Mouse (Mus musculus) embryonic facial prominence, embryonic 10.5 days (tissue): ENCODE results near the gene Stk38. TPM values are rescaled to one million over a fixed set of nuclear protein-coding genes. Genes with fewer than 3 reads are reported as not detected.

Experiments
- DNase-seq: peaks from one replicate; pipeline ENCODE4 v3.0.0-alpha.2; 2017; ENCODE audit warnings: low spot score
- H3K27ac ChIP-seq: fragments of 300-500 bp; sonication (generic); replicated peaks from 2 replicates; pipeline ENCODE4 v1.5.1; 2016; ENCODE audit warnings: mild to moderate bottlenecking
- H3K27me3 ChIP-seq: fragments of 300-500 bp; sonication (generic); replicated peaks from 2 replicates; pipeline ENCODE4 v1.6.1; 2016; ENCODE audit warnings: low read depth, mild to moderate bottlenecking; ENCODE audit not compliant: poor library complexity, severe bottlenecking
- H3K36me3 ChIP-seq: fragments of 300-500 bp; sonication (generic); replicated peaks from 2 replicates; pipeline ENCODE4 v1.6.1; 2016; ENCODE audit warnings: mild to moderate bottlenecking, moderate library complexity
- H3K4me1 ChIP-seq: fragments of 300-500 bp; sonication (generic); 2 replicates; pipeline ENCODE4 v1.6.1; 2016
- H3K4me3 ChIP-seq: fragments of 300-500 bp; sonication (generic); 2 replicates; pipeline ENCODE4 v1.5.1; 2016; ENCODE audit warnings: mild to moderate bottlenecking, moderate library complexity
- H3K9me3 ChIP-seq: fragments of 300-500 bp; sonication (generic); 2 replicates; pipeline ENCODE4 v1.6.1; 2016; ENCODE audit warnings: mild to moderate bottlenecking
- WGBS: fragments of 180-500 bp; shearing (Covaris S2); methylation state at CpG from one replicate; pipeline ENCODE4 v1.1.7; 2016; 5-methylcytosine and 5-hydroxymethylcytosine counted together
- polyA plus RNA-seq: library from polyadenylated mRNA; unstranded; fragments of >200 nt; fragmentation: Nextera tagmentation; extraction: Ambion mirVana; gene quantifications from 2 replicates; pipeline ENCODE4 v1.2.1, GENCODE M21; 2016

Stk38 gene
- polyA plus RNA-seq, 1 experiment from 2014 or later = 125 TPM

- Histone ChIP-seq H3K27me3 (no peaks in the 10 kb centered on the region), H3K4me3 (no peak overlapping the region), H3K4me1 (peaks cover 11% of the 10 kb centered on the region), H3K9me3 (no peaks in the 10 kb centered on the region), H3K27ac (no peak overlapping the region), H3K36me3 (no peaks in the 10 kb centered on the region)
- DNase-seq = no peak
- 86% methylated on average over 8 of the region's 8 CpGs for WGBS
Measured at GRCm38 (mm10) chr17:28924957-28925595, 82.7 kb downstream of the Stk38 start.

- DNase-seq = no peak
- Histone ChIP-seq H3K36me3 (no peaks in the 10 kb centered on the region), H3K27me3 (no peaks in the 10 kb centered on the region), H3K4me1 (peaks cover 11% of the 10 kb centered on the region), H3K9me3 (no peaks in the 10 kb centered on the region), H3K27ac (no peak overlapping the region), H3K4me3 (no peak overlapping the region)
- WGBS = 65% methylated on average over 6 of the region's 6 CpGs
Measured at GRCm38 (mm10) chr17:28922096-28922495, 85.7 kb downstream of the Stk38 start.

DNA sequence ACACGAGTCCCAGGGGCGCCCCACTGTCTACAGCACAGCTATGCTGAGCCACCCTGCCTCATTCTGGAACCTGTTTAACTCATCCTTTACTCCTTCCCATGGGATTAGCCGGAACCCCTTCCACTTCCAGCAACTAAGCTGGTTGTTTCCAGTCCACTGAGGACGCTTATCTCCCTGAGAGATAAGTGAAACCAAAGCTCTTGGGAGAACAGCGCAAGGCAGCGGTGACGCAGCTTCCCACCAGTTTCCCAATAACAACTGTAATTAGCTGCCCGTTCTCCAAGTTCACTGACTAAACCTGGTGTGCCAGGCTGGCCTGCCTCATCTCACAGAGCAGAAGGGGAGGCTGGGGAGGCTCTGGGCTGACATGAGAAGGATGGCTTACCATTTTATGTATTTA lies 86.7 kb downstream of the Stk38 start:
- no peak for DNase-seq
- no peaks in the 10 kb centered on the region for H3K9me3 ChIP-seq
- no peak overlapping the region for H3K4me3 ChIP-seq
- peaks cover 6% of the 10 kb centered on the region for H3K4me1 ChIP-seq
- H3K27ac ChIP-seq = no peak overlapping the region
- no peaks in the 10 kb centered on the region for H3K27me3 ChIP-seq
- 80% methylated on average over 8 of the region's 8 CpGs for WGBS
- no peaks in the 10 kb centered on the region for H3K36me3 ChIP-seq

Other genes starting within 250 kb of the Stk38 start
- 16.5 and 19.4 TPM in 2 replicates for gene Mapk13, start 238.7 kb downstream of the Stk38 start, polyA plus RNA-seq
- 9.1 and 12.1 TPM in 2 replicates for gene Brpf3, start 206.9 kb downstream of the Stk38 start, polyA plus RNA-seq
- gene Pnpla1, start 149.6 kb downstream of the Stk38 start, polyA plus RNA-seq = 0.09 TPM in 1 of 2 replicates, not detected in the other
- gene 4930539E08Rik, start 92.7 kb downstream of the Stk38 start, polyA plus RNA-seq = 0.10 and 0.17 TPM in 2 replicates
- 0.20 TPM in 1 of 2 replicates, not detected in the other for gene Pxt1, start 64.2 kb downstream of the Stk38 start, polyA plus RNA-seq
- 125 and 126 TPM in 2 replicates for gene Kctd20, start 56.0 kb downstream of the Stk38 start, polyA plus RNA-seq
- gene Srsf3, start 24.6 kb upstream of the Stk38 start, polyA plus RNA-seq = 830 and 831 TPM in 2 replicates
- 26.0 and 27.5 TPM in 2 replicates for gene Cdkn1a, start 83.0 kb upstream of the Stk38 start, polyA plus RNA-seq
- gene Rab44, start 106.2 kb upstream of the Stk38 start, polyA plus RNA-seq = 0.09 and 0.21 TPM in 2 replicates
- gene Cpne5, start 230.2 kb upstream of the Stk38 start, polyA plus RNA-seq = 3.6 and 4.7 TPM in 2 replicates